Mouse (Mus musculus) liver, postnatal 0 days (tissue): ENCODE data around the gene Actr6.

Source experiments
- CTCF ChIP-seq: sonication (generic); IDR thresholded peaks from 2 replicates; pipeline ENCODE4 v1.5.1; 2016; ENCODE audit warnings: antibody characterized with exemption, low read depth
- EP300 ChIP-seq: IDR thresholded peaks from 2 replicates; pipeline ENCODE4 v1.6.1; 2016; ENCODE audit warnings: antibody characterized with exemption, low read depth, mild to moderate bottlenecking

DNA sequence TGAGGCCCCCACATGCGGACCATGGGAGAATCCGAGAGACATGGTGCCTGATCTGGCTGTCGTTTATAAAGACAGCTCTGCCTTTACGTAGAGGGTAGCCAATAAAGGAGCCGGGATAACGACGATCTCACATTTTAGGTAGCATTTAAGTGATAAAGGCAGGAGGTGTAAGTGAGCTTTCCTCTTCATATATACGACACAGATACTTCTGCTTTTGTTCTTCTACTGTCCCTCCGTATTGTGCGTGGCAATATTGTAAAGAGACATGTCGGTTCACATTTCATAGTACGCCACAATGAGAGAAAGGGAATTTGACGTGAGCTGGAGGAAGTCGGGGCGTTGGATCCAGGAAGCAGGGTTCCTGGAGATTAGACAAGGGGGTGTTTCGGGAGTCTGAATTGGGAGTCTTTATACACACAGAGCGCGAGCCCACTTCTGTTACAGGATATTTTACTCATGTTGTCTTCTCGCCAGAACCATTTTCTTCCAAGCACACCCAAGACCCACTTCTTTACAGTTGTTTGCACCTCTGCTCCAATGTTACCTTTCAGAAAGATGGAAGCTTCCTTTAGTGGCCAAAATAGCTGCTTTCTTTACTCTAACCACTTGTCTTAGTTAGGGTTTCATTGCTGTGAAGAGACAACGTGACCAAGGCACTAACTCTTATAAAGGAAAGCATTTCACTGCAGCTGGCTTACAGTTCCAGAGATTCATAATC, 36.7 kb downstream of the Actr6 start:
- TF ChIP-seq CTCF: no peak
- no peak for TF ChIP-seq EP300
